Mouse (Mus musculus): ENCODE results near the gene Ak2. TPM values are rescaled to one million over a fixed set of nuclear protein-coding genes. Genes with fewer than 3 reads are reported as not detected.

The Ak2 gene
- total RNA-seq, 1 experiment, result 177 TPM

- DNase-seq (ENCODE audit: low read depth, low spot score), result no peak
- Histone ChIP-seq H3K9ac (ENCODE audit: insufficient read depth, low read depth, low read length, poor library complexity, severe bottlenecking) (peak overlapping the region; percentile 86), H3K27ac (ENCODE audit: insufficient read depth, low read depth, low read length, poor library complexity, severe bottlenecking) (no peak overlapping the region), H3K4me3 (ENCODE audit: insufficient read depth in 1 of 2, low read depth in 1 of 2, low read length in 2 of 2, poor library complexity in 1 of 2, severe bottlenecking in 1 of 2) (peak overlapping the region; percentile 84 to 91), H3K4me1 (ENCODE audit: control insufficient read depth in 2 of 2, insufficient read depth in 2 of 2, low read length in 2 of 2, poor library complexity in 1 of 2) (peaks cover 0 to 24% of the 10 kb centered on the region in 2 experiments; a peak in 2 of 4 replicates), H3K9me3 (ENCODE audit: control insufficient read depth, insufficient read depth, low read depth, low read length) (no peaks in the 10 kb centered on the region), H3K36me3 (ENCODE audit: control insufficient read depth, insufficient read depth, low read length, poor library complexity, severe bottlenecking) (peaks cover 5% of the 10 kb centered on the region; the same call in 1 of the 2 replicates)
- in situ Hi-C loops (cut with MboI; ENCODE audit: low sequenced_read_pairs in 2 of 2, unreplicated experiment in 2 of 2), result no loop called here
- TF ChIP-seq HCFC1 (IDR thresholded peaks at IDR 0.05; ENCODE audit: borderline replicate concordance, insufficient read depth, low read length) (no peak), CHD2 (IDR thresholded peaks at IDR 0.05; ENCODE audit: low read depth, low read length) (no peak), ZC3H11A (IDR thresholded peaks at IDR 0.05; ENCODE audit: borderline replicate concordance, low read depth, low read length) (no peak), MAFK (IDR thresholded peaks at IDR 0.05; ENCODE audit: insufficient read depth, low read depth, low read length) (no peak), ZNF384 (IDR thresholded peaks at IDR 0.05; ENCODE audit: low read depth, low read length) (peak; percentile 82)
These were observed 30.3 kb upstream of the Ak2 start for GRCm38 (mm10) chr4:128961301-128962028.

GRCm38 (mm10) chr4:128962029-128962925 lies 29.5 kb upstream of the Ak2 start, which contains the start of gene Azin2:
TSS of gene Azin2 (minus strand) at chr4:128962442.
- peak; percentile 64 for DNase-seq (ENCODE audit: low read depth, low spot score)
- peak within 1 kb of the TSS; percentile 84 to 91 for H3K4me3 ChIP-seq (ENCODE audit: insufficient read depth in 1 of 2, low read depth in 1 of 2, low read length in 2 of 2, poor library complexity in 1 of 2, severe bottlenecking in 1 of 2)
- H3K36me3 ChIP-seq (ENCODE audit: control insufficient read depth, insufficient read depth, low read length, poor library complexity, severe bottlenecking), result peaks cover 5% of the 10 kb centered on the region; the same call in 1 of the 2 replicates
- in situ Hi-C loops (cut with MboI; ENCODE audit: low sequenced_read_pairs in 2 of 2, unreplicated experiment in 2 of 2), result no loop called here
- H3K9me3 ChIP-seq (ENCODE audit: control insufficient read depth, insufficient read depth, low read depth, low read length), result no peaks in the 10 kb centered on the region
- H3K9ac ChIP-seq (ENCODE audit: insufficient read depth, low read depth, low read length, poor library complexity, severe bottlenecking), result peak within 1 kb of the TSS; percentile 86
- TF ChIP-seq ZNF384 (IDR thresholded peaks at IDR 0.05; ENCODE audit: low read depth, low read length) (no peak), HCFC1 (IDR thresholded peaks at IDR 0.05; ENCODE audit: borderline replicate concordance, insufficient read depth, low read length) (peak; percentile 28; the same call in 1 of the 2 replicates)
- peaks cover 0 to 24% of the 10 kb centered on the region in 2 experiments; a peak in 2 of 4 replicates for H3K4me1 ChIP-seq (ENCODE audit: control insufficient read depth in 2 of 2, insufficient read depth in 2 of 2, low read length in 2 of 2, poor library complexity in 1 of 2)
- H3K27ac ChIP-seq (ENCODE audit: insufficient read depth, low read depth, low read length, poor library complexity, severe bottlenecking), result no peak within 1 kb of the TSS

GRCm38 (mm10) chr4:128962926-128963290 lies 28.9 kb upstream of the Ak2 start:
- TF ChIP-seq ZNF384 (IDR thresholded peaks at IDR 0.05; ENCODE audit: low read depth, low read length) (0 out of 2 replicates have a peak, but pooled peaks have one; percentile 4), HCFC1 (IDR thresholded peaks at IDR 0.05; ENCODE audit: borderline replicate concordance, insufficient read depth, low read length) (no peak)
- no peaks in the 10 kb centered on the region for H3K9me3 ChIP-seq (ENCODE audit: control insufficient read depth, insufficient read depth, low read depth, low read length)
- DNase-seq (ENCODE audit: low read depth, low spot score), result no peak
- in situ Hi-C loops (cut with MboI; ENCODE audit: low sequenced_read_pairs in 2 of 2, unreplicated experiment in 2 of 2), result no loop called here
- peak overlapping the region; percentile 81 to 91 for H3K4me3 ChIP-seq (ENCODE audit: insufficient read depth in 1 of 2, low read depth in 1 of 2, low read length in 2 of 2, poor library complexity in 1 of 2, severe bottlenecking in 1 of 2)
- H3K36me3 ChIP-seq (ENCODE audit: control insufficient read depth, insufficient read depth, low read length, poor library complexity, severe bottlenecking), result peaks cover 5% of the 10 kb centered on the region; the same call in 1 of the 2 replicates
- no peak overlapping the region for H3K27ac ChIP-seq (ENCODE audit: insufficient read depth, low read depth, low read length, poor library complexity, severe bottlenecking)
- H3K4me1 ChIP-seq (ENCODE audit: control insufficient read depth in 2 of 2, insufficient read depth in 2 of 2, low read length in 2 of 2, poor library complexity in 1 of 2), result peaks cover 0 to 18% of the 10 kb centered on the region in 2 experiments; a peak in 2 of 4 replicates
- H3K9ac ChIP-seq (ENCODE audit: insufficient read depth, low read depth, low read length, poor library complexity, severe bottlenecking), result peak overlapping the region; percentile 1; the same call in 1 of the 2 replicates

GRCm38 (mm10) chr4:128966751-128967150 lies 25.0 kb upstream of the Ak2 start:
- no peak overlapping the region for H3K9ac ChIP-seq (ENCODE audit: insufficient read depth, low read depth, low read length, poor library complexity, severe bottlenecking)
- TF ChIP-seq ZNF384 (IDR thresholded peaks at IDR 0.05; ENCODE audit: low read depth, low read length) (no peak), ZC3H11A (IDR thresholded peaks at IDR 0.05; ENCODE audit: borderline replicate concordance, low read depth, low read length) (no peak), MAFK (IDR thresholded peaks at IDR 0.05; ENCODE audit: insufficient read depth, low read depth, low read length) (no peak), CHD2 (IDR thresholded peaks at IDR 0.05; ENCODE audit: low read depth, low read length) (no peak), HCFC1 (IDR thresholded peaks at IDR 0.05; ENCODE audit: borderline replicate concordance, insufficient read depth, low read length) (no peak)
- peaks cover 2 to 8% of the 10 kb centered on the region in 2 experiments; a peak in 2 of 4 replicates for H3K4me1 ChIP-seq (ENCODE audit: control insufficient read depth in 2 of 2, insufficient read depth in 2 of 2, low read length in 2 of 2, poor library complexity in 1 of 2)
- in situ Hi-C loops (cut with MboI; ENCODE audit: low sequenced_read_pairs in 2 of 2, unreplicated experiment in 2 of 2), result no loop called here
- H3K4me3 ChIP-seq (ENCODE audit: insufficient read depth in 1 of 2, low read depth in 1 of 2, low read length in 2 of 2, poor library complexity in 1 of 2, severe bottlenecking in 1 of 2), result no peak overlapping the region
- no peak for DNase-seq (ENCODE audit: low read depth, low spot score)
- no peaks in the 10 kb centered on the region for H3K9me3 ChIP-seq (ENCODE audit: control insufficient read depth, insufficient read depth, low read depth, low read length)
- no peaks in the 10 kb centered on the region for H3K36me3 ChIP-seq (ENCODE audit: control insufficient read depth, insufficient read depth, low read length, poor library complexity, severe bottlenecking)
- H3K27ac ChIP-seq (ENCODE audit: insufficient read depth, low read depth, low read length, poor library complexity, severe bottlenecking), result no peak overlapping the region
